Mouse (Mus musculus) heart, adult 2 months (tissue): Measurements from ENCODE around the gene Nxnl1.

Source experiments
- CTCF ChIP-seq: fragments of 200-600 bp; IDR thresholded peaks from 2 replicates; pipeline ENCODE4 v1.8.1; 2022; ENCODE audit warnings: antibody characterized with exemption, mild to moderate bottlenecking, moderate library complexity
- POLR2A ChIP-seq: fragments of 200-500 bp; IDR thresholded peaks from 2 replicates; pipeline ENCODE4 v1.6.1; 2011; ENCODE audit warnings: mild to moderate bottlenecking, low read depth, low read length, control low read depth; ENCODE audit not compliant: insufficient read depth

GRCm38 (mm10) chr8:71542632-71543343, 23.6 kb downstream of the Nxnl1 start, which contains the start of gene Mvb12a:
- TF ChIP-seq CTCF (no peak), POLR2A (peak; percentile 74)
